ENCODE assay signal across 16 mouse cellular contexts in genomic region chr12:46393769-46394168, GRCm38 (mm10).
"Had no signal": no experiment of that assay in that cellular context is flagged by ENCODE, and none has a peak within 500 bp of the region (broad histone marks: within the 10 kb centered on the region; RNA-seq: fewer than 3 reads in every experiment).

No protein-coding gene starts in this region.

- H3K4me1 ChIP-seq: liver, embryonic 13.5 days; liver, embryonic 15.5 days; lung, embryonic 15.5 days; megakaryocyte, embryonic 14.5 days; neural tube, embryonic 12.5 days had no signal

- DNase-seq: liver, embryonic 13.5 days; liver, postnatal 0 days; lung, adult 2 months; lung, postnatal 14 days; lung, postnatal 36 days; right cerebral cortex, postnatal 14 days; thymus, adult 18-20 months; thymus, postnatal 14 days; thymus, postnatal 36 days had no signal

- H3K27me3 ChIP-seq: megakaryocyte, embryonic 14.5 days; neural tube, embryonic 12.5 days had no signal

- H3K36me3 ChIP-seq: liver, embryonic 13.5 days; liver, embryonic 15.5 days; lung, embryonic 15.5 days; neural tube, embryonic 12.5 days had no signal

- H3K4me3 ChIP-seq: liver, embryonic 13.5 days; liver, embryonic 15.5 days; lung, embryonic 15.5 days; megakaryocyte, embryonic 14.5 days; neural tube, embryonic 12.5 days had no signal

- H3K4me2 ChIP-seq: liver, embryonic 11.5 days; liver, embryonic 13.5 days; liver, embryonic 15.5 days; lung, embryonic 15.5 days; neural tube, embryonic 12.5 days had no signal

- H3K9ac ChIP-seq: liver, embryonic 13.5 days; liver, embryonic 15.5 days; liver, postnatal 0 days; lung, embryonic 15.5 days; neural tube, embryonic 12.5 days had no signal

- H3K9me3 ChIP-seq: liver, embryonic 13.5 days; liver, embryonic 15.5 days; lung, embryonic 15.5 days; megakaryocyte, embryonic 14.5 days; neural tube, embryonic 12.5 days had no signal

- H3K27ac ChIP-seq: liver, embryonic 13.5 days; liver, embryonic 15.5 days; lung, embryonic 15.5 days; macrophage; neural tube, embryonic 12.5 days had no signal

- ATAC-seq: liver, postnatal 0 days; lung, postnatal 0 days had no signal
